Mouse (Mus musculus) heart, embryonic 11.5 days (tissue): Measurements from ENCODE around the gene Irf2. TPM values are rescaled to one million over a fixed set of nuclear protein-coding genes. Genes with fewer than 3 reads are reported as not detected.

Experiments used
- ATAC-seq: fragments of 200-750 bp; cut with Nextera tagmentation; replicated peaks from 2 replicates; pipeline ENCODE4 v1.8.0; 2017; ENCODE audit warnings: moderate library complexity; ENCODE audit not compliant: insufficient number of reproducible peaks, low FRiP score, low TSS enrichment
- H3K27ac ChIP-seq: fragments of 300-500 bp; sonication (generic); 2 replicates; pipeline ENCODE4 v1.5.1; 2014; ENCODE audit warnings: mild to moderate bottlenecking, low read depth, low read length
- H3K27me3 ChIP-seq: fragments of 300-500 bp; sonication (generic); 2 replicates; pipeline ENCODE4 v1.6.1; 2014; ENCODE audit warnings: mild to moderate bottlenecking, low read length, mixed read lengths; ENCODE audit not compliant: control insufficient read depth, insufficient read depth
- H3K36me3 ChIP-seq: fragments of 300-500 bp; sonication (generic); 2 replicates; pipeline ENCODE4 v1.6.1; 2014; ENCODE audit warnings: mild to moderate bottlenecking, low read length, moderate library complexity, mixed read lengths; ENCODE audit not compliant: control insufficient read depth, insufficient read depth
- H3K4me1 ChIP-seq: fragments of 300-500 bp; sonication (generic); 2 replicates; pipeline ENCODE4 v1.6.1; 2014; ENCODE audit warnings: low read length; ENCODE audit not compliant: control insufficient read depth, insufficient read depth
- H3K4me2 ChIP-seq: fragments of 300-500 bp; sonication (generic); 2 replicates; pipeline ENCODE4 v1.6.1; 2014; ENCODE audit warnings: mild to moderate bottlenecking, moderate library complexity
- H3K4me3 ChIP-seq: fragments of 300-500 bp; sonication (generic); 2 replicates; pipeline ENCODE4 v1.5.1; 2014; ENCODE audit warnings: low read depth, low read length
- H3K9ac ChIP-seq: fragments of 300-500 bp; sonication (generic); 2 replicates; pipeline ENCODE4 v1.6.1; 2014; ENCODE audit warnings: mild to moderate bottlenecking, low read depth, low read length, moderate library complexity
- H3K9me3 ChIP-seq: fragments of 300-500 bp; sonication (generic); replicated peaks from 2 replicates; pipeline ENCODE4 v1.6.1; 2016; ENCODE audit warnings: low read length; ENCODE audit not compliant: control insufficient read depth
- WGBS: fragments of 180-500 bp; shearing (Covaris S2); extraction: QIAGEN DNeasy Blood & Tissue Kit; methylation state at CpG from one replicate; pipeline ENCODE4 v1.1.7; 2014; ENCODE audit not compliant: insufficient replicate concordance; 5-methylcytosine and 5-hydroxymethylcytosine counted together
- polyA plus RNA-seq: library from polyadenylated mRNA; unstranded; fragments of >200 nt; fragmentation: Nextera tagmentation; extraction: Ambion mirVana; gene quantifications from 2 replicates; pipeline ENCODE4 v1.2.1, GENCODE M21; 2014

Irf2 gene
- polyA plus RNA-seq, 1 experiment from 2014 or later = 16.5 TPM

- H3K4me1 ChIP-seq = no peaks in the 10 kb centered on the region
- H3K27me3 ChIP-seq = no peaks in the 10 kb centered on the region
- WGBS = 86% methylated on average over 11 of the region's 11 CpGs
- no peak for ATAC-seq
- no peaks in the 10 kb centered on the region for H3K9me3 ChIP-seq
- no peak overlapping the region for H3K9ac ChIP-seq
- H3K4me3 ChIP-seq = no peak overlapping the region
- H3K27ac ChIP-seq = no peak overlapping the region
- H3K4me2 ChIP-seq = no peak overlapping the region
- H3K36me3 ChIP-seq = no peaks in the 10 kb centered on the region
Observed at GRCm38 (mm10) chr8:46830112-46830855, 90.8 kb downstream of the Irf2 start.

DNA sequence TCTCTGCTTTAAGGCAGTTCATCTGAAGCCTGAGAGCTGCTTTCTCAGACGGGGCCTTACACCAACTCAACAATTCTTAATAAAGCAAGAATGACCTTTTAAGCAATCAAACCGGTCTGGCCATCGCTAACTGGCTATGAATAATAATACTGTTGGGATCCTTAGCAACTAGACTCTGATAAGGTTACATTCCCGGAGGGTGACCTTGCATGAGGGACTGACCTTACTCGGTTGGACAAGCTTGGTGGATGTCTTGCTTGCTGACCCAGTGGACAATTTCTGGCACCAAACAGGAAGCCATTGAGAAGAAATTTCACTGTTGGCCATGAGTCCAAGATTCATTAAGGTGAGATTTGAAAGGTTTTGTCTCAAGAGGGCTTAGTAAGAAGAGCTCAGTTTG, 92.4 kb downstream of the Irf2 start:
- no peak for ATAC-seq
- H3K9me3 ChIP-seq = no peaks in the 10 kb centered on the region
- H3K4me3 ChIP-seq = no peak overlapping the region
- no peak overlapping the region for H3K9ac ChIP-seq
- no peak overlapping the region for H3K4me2 ChIP-seq
- no peaks in the 10 kb centered on the region for H3K36me3 ChIP-seq
- no peaks in the 10 kb centered on the region for H3K27me3 ChIP-seq
- no peaks in the 10 kb centered on the region for H3K4me1 ChIP-seq
- WGBS = 71% methylated on average over 5 of the region's 5 CpGs
- H3K27ac ChIP-seq = no peak overlapping the region

- no peak for ATAC-seq
- no peaks in the 10 kb centered on the region for H3K27me3 ChIP-seq
- 72% methylated on average over 3 of the region's 3 CpGs for WGBS
- H3K4me2 ChIP-seq = no peak overlapping the region
- H3K9ac ChIP-seq = no peak overlapping the region
- H3K27ac ChIP-seq = no peak overlapping the region
- no peaks in the 10 kb centered on the region for H3K4me1 ChIP-seq
- H3K4me3 ChIP-seq = no peak overlapping the region
- H3K36me3 ChIP-seq = no peaks in the 10 kb centered on the region
- no peaks in the 10 kb centered on the region for H3K9me3 ChIP-seq
Observed at GRCm38 (mm10) chr8:46832399-46832798, 92.9 kb downstream of the Irf2 start.

GRCm38 (mm10) chr8:46833763-46834162, 94.2 kb downstream of the Irf2 start:
- Histone ChIP-seq H3K9ac (no peak overlapping the region), H3K4me3 (no peak overlapping the region), H3K27me3 (no peaks in the 10 kb centered on the region), H3K4me2 (no peak overlapping the region), H3K4me1 (no peaks in the 10 kb centered on the region), H3K9me3 (no peaks in the 10 kb centered on the region), H3K36me3 (peaks cover 3% of the 10 kb centered on the region; the same call in 1 of the 2 replicates), H3K27ac (no peak overlapping the region)
- WGBS = 70% methylated on average over 4 of the region's 4 CpGs
- no peak for ATAC-seq

- no peaks in the 10 kb centered on the region for H3K27me3 ChIP-seq
- ATAC-seq = no peak
- WGBS = 84% methylated on average over 3 of the region's 3 CpGs
- no peak overlapping the region for H3K27ac ChIP-seq
- H3K4me1 ChIP-seq = no peaks in the 10 kb centered on the region
- H3K9ac ChIP-seq = no peak overlapping the region
- no peak overlapping the region for H3K4me2 ChIP-seq
- H3K36me3 ChIP-seq = peaks cover 3% of the 10 kb centered on the region; the same call in 1 of the 2 replicates
- H3K4me3 ChIP-seq = no peak overlapping the region
- no peaks in the 10 kb centered on the region for H3K9me3 ChIP-seq
Observed at GRCm38 (mm10) chr8:46834440-46834839, 94.9 kb downstream of the Irf2 start.

GRCm38 (mm10) chr8:46836011-46836652, 96.6 kb downstream of the Irf2 start:
- H3K27ac ChIP-seq = no peak overlapping the region
- no peaks in the 10 kb centered on the region for H3K27me3 ChIP-seq
- H3K4me2 ChIP-seq = no peak overlapping the region
- H3K9me3 ChIP-seq = no peaks in the 10 kb centered on the region
- H3K4me3 ChIP-seq = no peak overlapping the region
- no peak overlapping the region for H3K9ac ChIP-seq
- H3K36me3 ChIP-seq = peaks cover 3% of the 10 kb centered on the region; the same call in 1 of the 2 replicates
- ATAC-seq = no peak
- WGBS = 86% methylated on average over 8 of the region's 8 CpGs
- no peaks in the 10 kb centered on the region for H3K4me1 ChIP-seq

GRCm38 (mm10) chr8:46836949-46837348, 97.4 kb downstream of the Irf2 start:
- Histone ChIP-seq H3K36me3 (peaks cover 3% of the 10 kb centered on the region; the same call in 1 of the 2 replicates), H3K9ac (no peak overlapping the region), H3K27ac (no peak overlapping the region), H3K9me3 (no peaks in the 10 kb centered on the region), H3K4me2 (no peak overlapping the region), H3K27me3 (no peaks in the 10 kb centered on the region), H3K4me3 (no peak overlapping the region), H3K4me1 (no peaks in the 10 kb centered on the region)
- no peak for ATAC-seq
- 85% methylated on average over 5 of the region's 5 CpGs for WGBS

DNA sequence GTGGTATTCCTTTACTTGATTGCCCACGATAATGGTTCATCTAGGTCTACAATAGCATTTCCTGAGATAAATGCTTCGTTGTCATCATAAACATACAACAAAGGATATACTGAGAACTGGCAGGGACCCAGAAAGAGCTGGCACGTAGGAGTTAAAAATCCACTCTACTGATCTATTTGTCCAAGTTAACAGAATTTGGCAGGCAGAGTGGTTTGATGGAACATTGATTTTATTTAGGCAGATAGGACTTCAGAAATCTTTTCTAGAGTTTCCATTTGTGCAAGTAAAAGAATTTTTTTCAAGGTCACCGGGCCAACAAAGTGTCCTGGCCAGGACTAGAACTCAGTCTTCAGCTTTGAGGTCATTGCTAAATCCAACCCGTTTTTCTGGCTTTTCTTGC, 98.5 kb downstream of the Irf2 start:
- Histone ChIP-seq H3K27ac (no peak overlapping the region), H3K4me2 (no peak overlapping the region), H3K36me3 (peaks cover 3% of the 10 kb centered on the region; the same call in 1 of the 2 replicates), H3K9me3 (no peaks in the 10 kb centered on the region), H3K27me3 (no peaks in the 10 kb centered on the region), H3K9ac (no peak overlapping the region), H3K4me1 (no peaks in the 10 kb centered on the region), H3K4me3 (no peak overlapping the region)
- ATAC-seq = no peak
- 83% methylated on average over 5 of the region's 5 CpGs for WGBS
